Mouse (Mus musculus): ENCODE data around the gene Tnfsf14. TPM values are rescaled to one million over a fixed set of nuclear protein-coding genes. Genes with fewer than 3 reads are reported as not detected.

Tnfsf14 gene
- polyA plus RNA-seq, 1 experiment from 2014 or later, result 0.28 TPM

- Histone ChIP-seq H3K4me1 (no peaks in the 10 kb centered on the region), H3K36me3 (no peaks in the 10 kb centered on the region), H3K4me3 (replicated peaks) (no peak overlapping the region), H3K4me2 (replicated peaks) (no peak overlapping the region), H3K9me3 (replicated peaks) (no peaks in the 10 kb centered on the region), H3K27ac (replicated peaks) (no peak overlapping the region), H3K27me3 (no peaks in the 10 kb centered on the region; the same call in 1 of the 2 replicates), H3K9ac (no peak overlapping the region)
- no peak for ATAC-seq (ENCODE audit: insufficient number of reproducible peaks, low FRiP score, low TSS enrichment, low read depth)
- 77% methylated on average over 3 of the region's 3 CpGs for WGBS
Measured at GRCm38 (mm10) chr17:57198252-57198651, 4.3 kb upstream of the Tnfsf14 start.

GRCm38 (mm10) chr17:57195326-57196010, 1.5 kb upstream of the Tnfsf14 start:
- Histone ChIP-seq H3K36me3 (no peaks in the 10 kb centered on the region), H3K4me3 (replicated peaks) (no peak overlapping the region), H3K27ac (replicated peaks) (no peak overlapping the region), H3K9ac (no peak overlapping the region), H3K4me2 (replicated peaks) (no peak overlapping the region), H3K4me1 (no peaks in the 10 kb centered on the region), H3K9me3 (replicated peaks) (no peaks in the 10 kb centered on the region), H3K27me3 (no peaks in the 10 kb centered on the region; the same call in 1 of the 2 replicates)
- WGBS, result 72% methylated on average over 8 of the region's 8 CpGs
- no peak for ATAC-seq (ENCODE audit: insufficient number of reproducible peaks, low FRiP score, low TSS enrichment, low read depth)

- 77% methylated on average over 3 of the region's 3 CpGs for WGBS
Measured at GRCm38 (mm10) chr17:57194771-57195170, 794 bp upstream of the Tnfsf14 start.

GRCm38 (mm10) chr17:57188510-57189192, 5.3 kb downstream of the Tnfsf14 start:
- Histone ChIP-seq H3K9me3 (replicated peaks) (no peaks in the 10 kb centered on the region), H3K4me1 (no peaks in the 10 kb centered on the region), H3K27me3 (no peaks in the 10 kb centered on the region), H3K9ac (no peak overlapping the region), H3K4me2 (replicated peaks) (no peak overlapping the region), H3K4me3 (replicated peaks) (no peak overlapping the region), H3K36me3 (no peaks in the 10 kb centered on the region), H3K27ac (replicated peaks) (no peak overlapping the region)
- ATAC-seq (ENCODE audit: insufficient number of reproducible peaks, low FRiP score, low TSS enrichment, low read depth), result no peak
- whole genome bisulfite sequencing, result 80% methylated on average over 12 of the region's 12 CpGs

More at GRCm38 (mm10) chr17:57194771-57195170, 794 bp upstream of the Tnfsf14 start:
- no peak overlapping the region for H3K4me3 ChIP-seq (replicated peaks)
- H3K36me3 ChIP-seq, result no peaks in the 10 kb centered on the region
- H3K4me2 ChIP-seq (replicated peaks), result no peak overlapping the region
- ATAC-seq (ENCODE audit: insufficient number of reproducible peaks, low FRiP score, low TSS enrichment, low read depth), result no peak
- H3K27ac ChIP-seq (replicated peaks), result no peak overlapping the region
- H3K27me3 ChIP-seq, result no peaks in the 10 kb centered on the region; the same call in 1 of the 2 replicates
- H3K4me1 ChIP-seq, result no peaks in the 10 kb centered on the region
- no peak overlapping the region for H3K9ac ChIP-seq
- no peaks in the 10 kb centered on the region for H3K9me3 ChIP-seq (replicated peaks)

GRCm38 (mm10) chr17:57185641-57186040, 8.3 kb downstream of the Tnfsf14 start:
- no peak overlapping the region for H3K27ac ChIP-seq (replicated peaks)
- H3K27me3 ChIP-seq, result no peaks in the 10 kb centered on the region
- no peaks in the 10 kb centered on the region for H3K36me3 ChIP-seq
- no peaks in the 10 kb centered on the region for H3K4me1 ChIP-seq
- H3K4me3 ChIP-seq (replicated peaks), result no peak overlapping the region
- no peak overlapping the region for H3K4me2 ChIP-seq (replicated peaks)
- no peak for ATAC-seq (ENCODE audit: insufficient number of reproducible peaks, low FRiP score, low TSS enrichment, low read depth)
- H3K9ac ChIP-seq, result no peak overlapping the region
- no peaks in the 10 kb centered on the region for H3K9me3 ChIP-seq (replicated peaks)
- WGBS, result 70% methylated on average over 2 of the region's 2 CpGs

- Histone ChIP-seq H3K9me3 (replicated peaks) (no peaks in the 10 kb centered on the region), H3K4me1 (no peaks in the 10 kb centered on the region), H3K36me3 (no peaks in the 10 kb centered on the region), H3K9ac (no peak overlapping the region), H3K4me3 (replicated peaks) (no peak overlapping the region), H3K27ac (replicated peaks) (no peak overlapping the region), H3K4me2 (replicated peaks) (no peak overlapping the region), H3K27me3 (no peaks in the 10 kb centered on the region)
- ATAC-seq (ENCODE audit: insufficient number of reproducible peaks, low FRiP score, low TSS enrichment, low read depth), result no peak
- WGBS, result 68% methylated on average over 3 of the region's 3 CpGs
Measured at GRCm38 (mm10) chr17:57182871-57183270, 11.1 kb downstream of the Tnfsf14 start.

- WGBS, result 29% methylated on average over 8 of the region's 8 CpGs
- H3K9ac ChIP-seq, result no peak overlapping the region
- H3K9me3 ChIP-seq (replicated peaks), result no peaks in the 10 kb centered on the region
- H3K4me1 ChIP-seq, result no peaks in the 10 kb centered on the region
- H3K36me3 ChIP-seq, result no peaks in the 10 kb centered on the region
- no peak overlapping the region for H3K4me3 ChIP-seq (replicated peaks)
- no peak for ATAC-seq (ENCODE audit: insufficient number of reproducible peaks, low FRiP score, low TSS enrichment, low read depth)
- H3K27me3 ChIP-seq, result no peaks in the 10 kb centered on the region
- H3K27ac ChIP-seq (replicated peaks), result no peak overlapping the region
- no peak overlapping the region for H3K4me2 ChIP-seq (replicated peaks)
Measured at GRCm38 (mm10) chr17:57180363-57180762, 13.6 kb downstream of the Tnfsf14 start.

GRCm38 (mm10) chr17:57173351-57173750, 20.6 kb downstream of the Tnfsf14 start:
- 53% methylated on average over 4 of the region's 4 CpGs for WGBS
- Histone ChIP-seq H3K9me3 (replicated peaks) (no peaks in the 10 kb centered on the region), H3K4me2 (replicated peaks) (no peak overlapping the region), H3K27ac (replicated peaks) (no peak overlapping the region), H3K9ac (no peak overlapping the region), H3K27me3 (no peaks in the 10 kb centered on the region), H3K4me3 (replicated peaks) (no peak overlapping the region), H3K4me1 (no peaks in the 10 kb centered on the region), H3K36me3 (no peaks in the 10 kb centered on the region)
- no peak for ATAC-seq (ENCODE audit: insufficient number of reproducible peaks, low FRiP score, low TSS enrichment, low read depth)

- no peaks in the 10 kb centered on the region for H3K27me3 ChIP-seq
- no peak overlapping the region for H3K4me2 ChIP-seq (replicated peaks)
- ATAC-seq (ENCODE audit: insufficient number of reproducible peaks, low FRiP score, low TSS enrichment, low read depth), result no peak
- no peaks in the 10 kb centered on the region for H3K4me1 ChIP-seq
- H3K27ac ChIP-seq (replicated peaks), result no peak overlapping the region
- no peak overlapping the region for H3K9ac ChIP-seq
- H3K36me3 ChIP-seq, result no peaks in the 10 kb centered on the region
- WGBS, result 60% methylated on average over 5 of the region's 5 CpGs
- H3K9me3 ChIP-seq (replicated peaks), result no peaks in the 10 kb centered on the region
- no peak overlapping the region for H3K4me3 ChIP-seq (replicated peaks)
Measured at GRCm38 (mm10) chr17:57172378-57172777, 21.6 kb downstream of the Tnfsf14 start.

GRCm38 (mm10) chr17:57170616-57171260, 23.2 kb downstream of the Tnfsf14 start:
- Histone ChIP-seq H3K9me3 (replicated peaks) (no peaks in the 10 kb centered on the region), H3K4me2 (replicated peaks) (no peak overlapping the region), H3K4me3 (replicated peaks) (no peak overlapping the region), H3K9ac (no peak overlapping the region), H3K36me3 (no peaks in the 10 kb centered on the region), H3K27me3 (no peaks in the 10 kb centered on the region), H3K4me1 (no peaks in the 10 kb centered on the region), H3K27ac (replicated peaks) (no peak overlapping the region)
- ATAC-seq (ENCODE audit: insufficient number of reproducible peaks, low FRiP score, low TSS enrichment, low read depth), result no peak
- 59% methylated on average over 5 of the region's 5 CpGs for WGBS
